Mouse (Mus musculus) thymus, postnatal 36 days (tissue): ENCODE measurements around the gene Slc17a1.

Source experiments
- DNase-seq, 2 experiments: peaks; one replicate each; pipeline ENCODE4 v3.0.0; 2022; ENCODE audit warnings: mixed read lengths in 2 of 2

Slc17a1 gene

DNA sequence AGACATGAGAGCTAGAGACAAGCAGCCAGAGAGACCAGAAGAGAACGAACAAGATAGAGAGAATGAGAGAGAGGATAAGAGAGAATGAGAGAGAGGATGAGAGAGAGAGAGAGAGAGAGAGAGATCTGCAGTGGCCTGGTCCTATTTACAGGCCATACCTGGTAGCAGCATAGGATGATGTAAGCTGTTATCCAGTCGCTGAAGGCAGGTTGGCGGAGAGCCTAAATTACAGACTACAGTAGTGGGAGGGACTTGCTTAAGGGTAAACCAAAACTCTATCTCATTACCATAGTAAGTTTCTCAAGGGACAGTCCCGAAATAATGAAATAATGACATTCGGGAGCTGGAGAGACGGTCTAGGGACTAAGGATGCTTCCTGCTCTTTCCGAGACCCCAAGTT, at the start of gene Slc17a1:
Gene Slc17a1, plus strand, starts transcription at position 346 of the 400 bp plus-strand sequence.
- DNase-seq, result no peak

GRCm38 (mm10) chr13:23820179-23820940, 47.2 kb upstream of the Slc17a1 start:
- no peak for DNase-seq

GRCm38 (mm10) chr13:23822213-23822612, 45.3 kb upstream of the Slc17a1 start:
- no peak for DNase-seq

DNA sequence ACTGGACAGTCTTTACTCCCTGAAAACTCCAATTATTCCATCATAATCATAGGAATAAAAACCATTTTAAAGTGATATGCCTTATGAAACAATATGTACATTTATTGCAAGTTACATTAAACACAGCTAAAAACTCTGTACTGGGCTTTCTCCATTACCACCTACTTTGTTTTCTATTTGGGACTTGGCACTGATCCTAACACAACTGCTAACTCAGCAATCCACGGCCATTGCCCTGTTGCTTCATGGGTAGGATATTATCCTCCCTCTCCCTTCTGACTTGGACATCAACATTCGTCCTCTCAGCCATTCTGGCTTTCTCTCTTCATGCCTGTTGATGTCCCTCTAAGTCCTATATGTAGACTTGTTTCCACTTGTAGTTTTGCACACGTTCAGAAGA, 40.9 kb upstream of the Slc17a1 start:
- no peak for DNase-seq

- DNase-seq, result no peak
Measured at GRCm38 (mm10) chr13:23833053-23833452, 34.5 kb upstream of the Slc17a1 start.

GRCm38 (mm10) chr13:23834836-23835235, 32.7 kb upstream of the Slc17a1 start:
- DNase-seq, result no peak

DNA sequence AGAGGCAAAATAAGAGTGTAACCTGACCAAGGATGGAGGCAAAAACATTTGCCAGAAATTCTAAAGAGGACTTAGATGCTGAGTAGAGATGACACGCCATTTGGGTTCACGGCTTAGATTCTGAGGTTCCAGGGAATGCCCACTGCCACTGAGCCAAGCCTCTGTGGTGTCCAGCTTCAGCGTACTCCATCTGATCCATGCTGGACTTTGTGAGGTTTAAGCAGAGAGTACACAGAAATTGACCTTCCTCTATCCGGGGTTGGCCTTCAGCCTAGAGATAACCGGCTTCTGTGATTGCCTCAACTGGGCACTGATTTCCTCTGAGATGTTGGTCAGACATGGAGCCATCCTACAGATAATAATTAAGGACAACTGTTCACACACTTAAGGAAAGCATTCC, 30.9 kb upstream of the Slc17a1 start:
- DNase-seq, result no peak

DNA sequence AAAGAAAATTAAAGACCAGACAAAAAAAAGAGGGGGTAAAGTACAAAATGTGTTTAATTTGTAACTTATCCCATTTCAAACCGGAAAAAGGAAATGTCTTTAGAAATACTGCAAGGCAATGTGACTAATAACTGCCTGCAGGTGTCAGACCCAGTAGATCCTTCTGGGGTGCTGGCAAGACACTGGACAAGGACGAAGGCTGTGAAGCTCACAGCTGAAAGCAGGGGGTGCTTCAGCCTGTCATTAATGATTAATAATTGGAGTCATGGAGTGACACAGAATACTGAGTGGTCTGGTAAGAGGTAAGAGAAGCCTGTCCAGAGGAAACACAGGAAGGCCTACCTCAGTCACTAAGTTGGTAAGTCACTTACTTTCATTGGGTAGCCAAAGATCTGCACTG, 28.2 kb upstream of the Slc17a1 start, which contains the start of gene Slc17a3:
Gene Slc17a3, plus strand, starts transcription at position 127 of the 400 bp plus-strand sequence.
- no peak for DNase-seq

- no peak for DNase-seq
Measured at GRCm38 (mm10) chr13:23845851-23846250, 21.7 kb upstream of the Slc17a1 start.

DNA sequence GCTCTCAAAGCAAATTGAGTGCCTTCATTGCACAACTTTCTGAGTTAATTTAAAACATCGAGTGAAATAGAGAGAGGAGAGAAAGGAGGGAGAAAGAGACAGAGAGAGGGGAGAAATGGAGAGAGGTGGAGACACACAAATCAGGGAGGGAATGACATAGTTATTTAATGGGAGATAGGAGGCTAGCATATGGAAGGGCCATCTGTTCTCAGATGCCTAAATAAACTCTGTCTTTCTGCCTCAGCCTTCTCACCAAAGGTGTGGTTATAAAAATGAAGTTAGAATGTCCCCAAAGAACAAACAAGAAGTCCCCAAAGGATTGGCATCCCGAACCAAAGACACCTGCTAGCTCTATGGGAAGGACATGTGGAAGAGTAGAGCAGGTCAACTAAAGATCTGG, 18.3 kb upstream of the Slc17a1 start:
- DNase-seq, result no peak

DNA sequence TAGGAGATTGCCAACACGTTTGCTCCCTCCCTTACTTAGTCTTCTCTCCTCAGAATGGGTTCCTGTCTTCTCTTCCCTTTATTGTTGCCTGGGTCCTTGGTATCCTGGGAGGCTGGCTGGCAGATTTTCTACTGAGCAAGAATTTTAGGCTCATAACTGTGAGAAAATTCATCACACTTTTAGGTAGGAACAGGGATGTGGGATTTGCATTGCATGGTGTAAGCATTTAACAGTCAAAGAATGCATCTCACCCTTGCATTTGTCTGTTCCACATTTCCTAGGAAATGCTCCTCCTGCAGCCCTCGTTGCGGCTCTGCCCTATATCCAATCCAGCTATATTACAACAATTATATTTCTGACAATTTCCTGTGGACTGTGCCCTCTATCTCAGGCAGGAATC, 11.1 kb upstream of the Slc17a1 start:
- no peak for DNase-seq

- DNase-seq, result no peak
Measured at GRCm38 (mm10) chr13:23861815-23862214, 5.7 kb upstream of the Slc17a1 start.

GRCm38 (mm10) chr13:23864711-23865110, 2.8 kb upstream of the Slc17a1 start:
- DNase-seq, result no peak

DNA sequence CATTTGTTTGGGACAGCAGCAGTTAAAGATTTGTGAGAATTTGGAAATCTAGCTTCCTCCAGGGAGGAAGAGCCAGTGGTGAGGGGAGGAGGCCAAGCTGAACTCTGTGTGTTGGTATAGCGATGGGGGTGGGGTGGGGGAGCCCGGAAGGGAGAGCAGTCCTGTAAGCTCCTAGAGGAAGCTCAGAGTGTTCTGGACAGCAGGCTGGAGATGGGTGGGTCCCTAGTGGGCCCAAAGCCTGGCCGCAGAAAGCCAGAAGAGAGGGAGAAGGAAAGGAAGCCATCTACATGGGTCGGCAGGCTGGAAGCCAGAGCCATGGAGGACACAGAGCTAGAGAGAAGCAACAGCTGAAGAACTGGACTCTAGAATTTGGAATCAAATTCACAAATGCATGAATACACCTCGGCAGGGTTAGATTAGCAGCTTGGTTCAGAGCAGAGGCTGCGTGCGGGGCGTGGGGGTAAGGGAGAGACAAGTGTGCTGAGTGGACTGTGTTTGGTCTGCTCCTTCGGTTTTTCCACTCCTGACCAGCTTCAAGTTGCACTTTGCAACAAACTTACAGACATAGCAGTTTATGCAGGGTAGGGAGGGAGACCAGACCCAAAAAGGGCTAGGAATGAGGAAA, 1.4 kb upstream of the Slc17a1 start:
- no peak for DNase-seq

- no peak for DNase-seq
Measured at GRCm38 (mm10) chr13:23867000-23867399, 550 bp upstream of the Slc17a1 start.

- no peak for DNase-seq
Measured at GRCm38 (mm10) chr13:23868790-23869533, 1.4 kb downstream of the Slc17a1 start.

DNA sequence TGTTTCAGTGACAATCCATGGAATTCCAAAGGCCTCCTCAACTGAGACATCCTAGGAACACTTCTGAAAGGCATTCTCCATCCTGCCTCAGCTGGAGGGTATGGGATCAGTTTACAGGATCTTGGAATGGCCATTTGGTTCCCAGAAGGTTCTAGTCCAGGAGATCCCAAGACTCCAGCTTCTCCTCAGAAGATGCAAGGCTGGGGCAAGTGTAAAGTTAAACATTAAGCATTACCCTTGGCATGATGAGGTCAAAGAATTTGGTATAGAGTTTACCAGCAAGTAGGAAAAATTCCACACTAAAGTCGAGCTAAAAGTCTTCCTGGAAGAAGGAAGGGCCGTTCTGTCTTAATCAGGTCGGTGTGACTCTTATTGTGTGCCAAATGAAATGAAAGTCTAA, 2.4 kb downstream of the Slc17a1 start:
- DNase-seq, result no peak

GRCm38 (mm10) chr13:23873141-23873540, 5.6 kb downstream of the Slc17a1 start:
- DNase-seq, result no peak

- DNase-seq, result no peak
Measured at GRCm38 (mm10) chr13:23879106-23879505, 11.6 kb downstream of the Slc17a1 start.

- DNase-seq, result no peak
Measured at GRCm38 (mm10) chr13:23879636-23880035, 12.1 kb downstream of the Slc17a1 start.

- peak; percentile 7 to 29 for DNase-seq
Measured at GRCm38 (mm10) chr13:23885540-23885939, 18.0 kb downstream of the Slc17a1 start.

GRCm38 (mm10) chr13:23887026-23887725, 19.6 kb downstream of the Slc17a1 start:
- no peak for DNase-seq

- DNase-seq, result no peak
Measured at GRCm38 (mm10) chr13:23889011-23889605, 21.6 kb downstream of the Slc17a1 start.
